Mouse (Mus musculus) liver, adult 2 months (tissue): ENCODE data around the gene Ces1b. TPM values are rescaled to one million over a fixed set of nuclear protein-coding genes. Genes with fewer than 3 reads are reported as not detected.

Source experiments
- DNase-seq: peaks from one replicate; pipeline ENCODE4 v3.0.0-alpha.2; 2011; ENCODE audit warnings: low read depth, low spot score; ENCODE audit errors: extremely low read depth
- H3K27ac ChIP-seq: fragments of 200-500 bp; replicated peaks from 2 replicates; pipeline ENCODE4 v1.5.1; 2012; ENCODE audit warnings: low read depth, mild to moderate bottlenecking, control low read depth, inconsistent platforms, low read length; ENCODE audit not compliant: insufficient read depth
- H3K27me3 ChIP-seq: fragments of 200-500 bp; 2 replicates; pipeline ENCODE4 v1.6.1; 2012; ENCODE audit warnings: mild to moderate bottlenecking, moderate library complexity, low read length, inconsistent platforms; ENCODE audit not compliant: control insufficient read depth, insufficient read depth
- H3K36me3 ChIP-seq: fragments of 200-500 bp; 2 replicates; pipeline ENCODE4 v1.6.1; 2012; ENCODE audit warnings: low read length, inconsistent platforms; ENCODE audit not compliant: control insufficient read depth, insufficient read depth
- H3K4me1 ChIP-seq: fragments of 200-500 bp; 2 replicates; pipeline ENCODE4 v1.6.1; 2011; ENCODE audit warnings: low read length; ENCODE audit not compliant: control insufficient read depth, insufficient read depth
- H3K4me3 ChIP-seq: fragments of 200-500 bp; 2 replicates; pipeline ENCODE4 v1.5.1; 2011; ENCODE audit warnings: low read depth, mild to moderate bottlenecking, control low read depth, low read length, moderate library complexity; ENCODE audit not compliant: insufficient read depth
- H3K79me2 ChIP-seq: fragments of 200-500 bp; 2 replicates; pipeline ENCODE4 v1.6.1; 2012; ENCODE audit warnings: inconsistent platforms, mild to moderate bottlenecking, low read length, moderate library complexity; ENCODE audit not compliant: control insufficient read depth, insufficient read depth
- H3K9ac ChIP-seq: fragments of 200-500 bp; 2 replicates; pipeline ENCODE4 v1.6.1; 2012; ENCODE audit warnings: low read depth, mild to moderate bottlenecking, control low read depth, inconsistent platforms, low read length
- CTCF ChIP-seq: fragments of 200-500 bp; IDR thresholded peaks from 2 replicates; pipeline ENCODE4 v1.5.1; 2011; ENCODE audit warnings: low read depth, low read length, control low read depth
- POLR2A ChIP-seq: fragments of 200-500 bp; IDR thresholded peaks from 2 replicates; pipeline ENCODE4 v1.6.1; 2011; ENCODE audit warnings: low read length, control low read depth; ENCODE audit not compliant: insufficient read depth; ENCODE audit errors: extremely low read depth
- WGBS: fragments of 180-500 bp; shearing (Covaris S2); methylation state at CpG from one replicate; pipeline ENCODE4 v1.1.7; 2018; 5-methylcytosine and 5-hydroxymethylcytosine counted together
- polyA plus RNA-seq: library from polyadenylated mRNA; depleted of rRNA; stranded (reverse); fragments of >200 nt; gene quantifications from 2 replicates; pipeline ENCODE4 v1.2.3, GENCODE M21; 2012
- total RNA-seq: library from RNA; depleted of rRNA; stranded (reverse); fragments of >200 nt; gene quantifications from 2 replicates; pipeline ENCODE4 v1.2.3, GENCODE M21; 2014

The Ces1b gene
- total and polyA plus RNA-seq, 2 experiments = 54.4 to 62.2 TPM

- no peak for TF ChIP-seq POLR2A
- 58% methylated on average over 4 of the region's 4 CpGs for WGBS
- DNase-seq = peak; percentile 49
- H3K4me1 ChIP-seq = no peaks in the 10 kb centered on the region
- H3K4me3 ChIP-seq = no peak overlapping the region
- no peak overlapping the region for H3K9ac ChIP-seq
- H3K36me3 ChIP-seq = no peaks in the 10 kb centered on the region
- no peak overlapping the region for H3K27ac ChIP-seq
- no peaks in the 10 kb centered on the region for H3K79me2 ChIP-seq
- no peaks in the 10 kb centered on the region for H3K27me3 ChIP-seq
These were observed 31.1 kb downstream of the Ces1b start for GRCm38 (mm10) chr8:93048510-93049416.

- Histone ChIP-seq H3K36me3 (no peaks in the 10 kb centered on the region), H3K4me1 (no peaks in the 10 kb centered on the region; the same call in 1 of the 2 replicates), H3K79me2 (no peaks in the 10 kb centered on the region), H3K9ac (no peak within 1 kb of the TSS), H3K27me3 (no peaks in the 10 kb centered on the region), H3K4me3 (no peak within 1 kb of the TSS), H3K27ac (no peak within 1 kb of the TSS)
- no peak for DNase-seq
- TF ChIP-seq POLR2A = no peak
- WGBS = 88% methylated on average over 3 of the region's 3 CpGs
These were observed 31.7 kb downstream of the Ces1b start, which contains the start of gene Ces1a for GRCm38 (mm10) chr8:93048092-93048491. Ces1a (minus strand) TSS chr8:93048192.

- Histone ChIP-seq H3K4me1 (peaks cover 10% of the 10 kb centered on the region; the same call in 1 of the 2 replicates), H3K36me3 (no peaks in the 10 kb centered on the region), H3K4me3 (no peak overlapping the region), H3K27ac (no peak overlapping the region; the same call in 1 of the 2 replicates), H3K9ac (no peak overlapping the region), H3K27me3 (no peaks in the 10 kb centered on the region), H3K79me2 (no peaks in the 10 kb centered on the region)
- TF ChIP-seq CTCF (no peak), POLR2A (no peak)
- DNase-seq = peak; percentile 83
- WGBS = 7% methylated on average over 1 of the region's 1 CpGs
These were observed 36.7 kb downstream of the Ces1b start for GRCm38 (mm10) chr8:93043083-93043482.

GRCm38 (mm10) chr8:93040776-93041567 is 38.8 kb downstream of the Ces1b start:
- H3K36me3 ChIP-seq = no peaks in the 10 kb centered on the region
- 71% methylated on average over 4 of the region's 4 CpGs for WGBS
- DNase-seq = peak; percentile 32

GRCm38 (mm10) chr8:93040256-93040655 is 39.6 kb downstream of the Ces1b start:
- Histone ChIP-seq H3K4me3 (no peak overlapping the region), H3K27me3 (no peaks in the 10 kb centered on the region), H3K4me1 (peaks cover 15% of the 10 kb centered on the region), H3K27ac (no peak overlapping the region), H3K9ac (no peak overlapping the region), H3K79me2 (no peaks in the 10 kb centered on the region), H3K36me3 (no peaks in the 10 kb centered on the region)
- DNase-seq = no peak
- no peak for TF ChIP-seq CTCF
- no peak for TF ChIP-seq POLR2A
- 81% methylated on average over 2 of the region's 2 CpGs for WGBS

More at GRCm38 (mm10) chr8:93040776-93041567, 38.8 kb downstream of the Ces1b start:
- Histone ChIP-seq H3K27me3 (no peaks in the 10 kb centered on the region), H3K79me2 (no peaks in the 10 kb centered on the region), H3K27ac (no peak overlapping the region), H3K9ac (no peak overlapping the region), H3K4me3 (no peak overlapping the region), H3K4me1 (peaks cover 12% of the 10 kb centered on the region; the same call in 1 of the 2 replicates)
- no peak for TF ChIP-seq POLR2A
- no peak for TF ChIP-seq CTCF

GRCm38 (mm10) chr8:93038831-93039230 is 41.0 kb downstream of the Ces1b start:
- H3K79me2 ChIP-seq = no peaks in the 10 kb centered on the region
- no peak overlapping the region for H3K9ac ChIP-seq
- H3K27ac ChIP-seq = no peak overlapping the region
- no peak overlapping the region for H3K4me3 ChIP-seq
- H3K27me3 ChIP-seq = no peaks in the 10 kb centered on the region
- H3K36me3 ChIP-seq = no peaks in the 10 kb centered on the region
- peaks cover 15% of the 10 kb centered on the region for H3K4me1 ChIP-seq
- DNase-seq = no peak
- TF ChIP-seq POLR2A = no peak
- WGBS = 68% methylated on average over 2 of the region's 2 CpGs
